Mouse (Mus musculus) G1E (cell line): ENCODE results near the gene Alg11.

Experiments used
- CTCF ChIP-seq: IDR thresholded peaks from 2 replicates; pipeline ENCODE4 v1.5.1; 2012; ENCODE audit warnings: low read depth, low read length, inconsistent platforms, mixed read lengths
- GATA1 ChIP-seq: IDR thresholded peaks from 2 replicates; pipeline ENCODE4 v1.6.1; 2012; ENCODE audit warnings: borderline replicate concordance, low read length, inconsistent platforms, mixed read lengths
- GATA2 ChIP-seq: IDR thresholded peaks from 2 replicates; pipeline ENCODE4 v1.6.1; 2012; ENCODE audit warnings: low read depth, low read length, inconsistent platforms, borderline replicate concordance
- POLR2AphosphoS5 ChIP-seq: IDR thresholded peaks from 2 replicates; pipeline ENCODE4 v1.6.1; 2012; ENCODE audit warnings: low read depth, low read length, inconsistent platforms; ENCODE audit not compliant: insufficient replicate concordance
- TAL1 ChIP-seq: conservative IDR thresholded peaks from 2 replicates; pipeline ENCODE4 v1.6.1; 2012; ENCODE audit warnings: low read depth, low read length, inconsistent platforms, mixed read lengths

DNA sequence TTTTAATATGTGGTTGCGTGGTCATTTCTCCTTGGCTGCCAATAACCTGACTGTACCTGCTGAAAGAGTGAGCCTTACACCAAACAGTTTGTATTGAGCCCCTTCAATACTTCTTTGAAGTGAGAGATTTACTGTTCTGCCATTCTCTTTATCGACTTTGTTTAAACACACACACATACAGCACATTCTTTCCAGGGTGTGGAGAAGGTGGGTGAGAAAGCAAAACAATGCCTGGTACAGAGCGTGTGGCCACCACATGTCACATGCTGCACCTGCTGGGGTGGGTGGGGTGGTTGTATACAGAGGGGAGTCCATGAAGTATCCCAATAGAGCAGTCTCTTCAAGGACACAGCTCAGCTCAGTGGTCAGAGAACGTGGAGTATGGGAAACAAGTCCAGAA is 35.3 kb upstream of the Alg11 start:
- TF ChIP-seq CTCF = no peak
- no peak for TF ChIP-seq GATA1
- no peak for TF ChIP-seq POLR2AphosphoS5
- TF ChIP-seq TAL1 = no peak
- no peak for TF ChIP-seq GATA2
